Mouse (Mus musculus) testis, adult 2 months (tissue): Measurements from ENCODE around the gene Poll.

Source experiments
- CTCF ChIP-seq: fragments of 200-500 bp; IDR thresholded peaks from 2 replicates; pipeline ENCODE4 v1.5.1; 2012; ENCODE audit warnings: low read depth, mild to moderate bottlenecking, inconsistent platforms, low read length, moderate library complexity; ENCODE audit not compliant: control insufficient read depth, insufficient read depth, insufficient replicate concordance
- POLR2A ChIP-seq: fragments of 200-500 bp; IDR thresholded peaks from 2 replicates; pipeline ENCODE4 v1.6.1; 2012; ENCODE audit warnings: low read depth, mild to moderate bottlenecking, inconsistent platforms, low read length, moderate library complexity; ENCODE audit not compliant: control insufficient read depth

DNA sequence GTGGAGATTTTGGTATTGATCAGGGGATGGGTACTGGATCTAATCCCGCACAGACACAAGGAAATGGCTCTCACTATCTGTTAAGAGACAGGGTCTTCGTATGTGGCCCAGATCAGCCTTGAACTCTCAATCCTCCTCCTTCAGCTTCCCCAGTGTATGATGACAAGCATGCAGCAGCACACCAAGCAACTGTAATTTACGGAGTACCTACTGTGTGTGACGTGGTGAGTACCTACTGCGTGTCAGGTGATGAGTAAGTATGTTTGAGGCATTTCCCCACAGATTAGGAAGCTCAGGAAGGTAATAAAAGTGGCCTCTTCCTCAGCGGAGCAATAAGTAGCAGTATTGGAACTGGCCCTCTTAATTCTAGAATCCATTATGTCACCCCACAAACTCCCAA lies 35.1 kb upstream of the Poll start:
- TF ChIP-seq POLR2A (no peak), CTCF (no peak)
